Mouse (Mus musculus) small intestine, adult 2 months (tissue): ENCODE measurements around the gene P2rx5.

Source experiments
- CTCF ChIP-seq: fragments of 200-500 bp; IDR thresholded peaks from 2 replicates; pipeline ENCODE4 v1.5.1; 2012; ENCODE audit warnings: low read depth, mild to moderate bottlenecking, control low read depth, inconsistent platforms, low read length, moderate library complexity, mixed read lengths; ENCODE audit not compliant: insufficient replicate concordance, insufficient read length; ENCODE audit errors: extremely low read depth
- POLR2A ChIP-seq: fragments of 200-500 bp; IDR thresholded peaks from 2 replicates; pipeline ENCODE4 v1.6.1; 2012; ENCODE audit warnings: low read depth, mild to moderate bottlenecking, control low read depth, inconsistent platforms, low read length, moderate library complexity

- TF ChIP-seq CTCF (no peak), POLR2A (no peak)
Observed at GRCm38 (mm10) chr11:73201597-73201996, 41.4 kb downstream of the P2rx5 start.
